Mouse (Mus musculus) spleen, postnatal 14 days (tissue): ENCODE measurements around the gene Plekha5.
A peak's percentile ranks its signal among the peaks of the same experiment; 100 is the strongest.

Experiments used
- DNase-seq, 2 experiments: peaks; one replicate each; pipeline ENCODE4 v3.0.0; 2021 to 2022; ENCODE audit warnings: low spot score in 2 of 2

Plekha5 gene

DNA sequence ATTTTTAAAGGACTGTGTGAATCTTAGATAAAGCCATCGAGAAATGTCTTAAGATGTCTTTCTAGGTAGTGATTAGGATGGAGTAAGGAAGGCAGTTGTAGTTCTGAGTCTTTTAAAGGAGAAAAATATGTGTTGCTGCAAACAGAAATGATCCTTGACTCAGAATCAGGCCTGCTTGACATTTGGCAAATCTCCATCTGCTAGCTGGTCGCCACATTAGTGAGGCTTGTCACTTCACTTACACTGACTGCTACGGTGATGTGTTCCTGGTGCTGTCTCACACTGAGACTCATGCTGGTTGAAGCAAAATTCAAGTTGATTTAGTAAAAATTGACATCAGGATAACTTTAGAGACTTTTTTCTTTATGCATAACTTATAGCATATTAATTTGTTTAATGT, 32.0 kb downstream of the Plekha5 start:
- DNase-seq, result no peak

DNA sequence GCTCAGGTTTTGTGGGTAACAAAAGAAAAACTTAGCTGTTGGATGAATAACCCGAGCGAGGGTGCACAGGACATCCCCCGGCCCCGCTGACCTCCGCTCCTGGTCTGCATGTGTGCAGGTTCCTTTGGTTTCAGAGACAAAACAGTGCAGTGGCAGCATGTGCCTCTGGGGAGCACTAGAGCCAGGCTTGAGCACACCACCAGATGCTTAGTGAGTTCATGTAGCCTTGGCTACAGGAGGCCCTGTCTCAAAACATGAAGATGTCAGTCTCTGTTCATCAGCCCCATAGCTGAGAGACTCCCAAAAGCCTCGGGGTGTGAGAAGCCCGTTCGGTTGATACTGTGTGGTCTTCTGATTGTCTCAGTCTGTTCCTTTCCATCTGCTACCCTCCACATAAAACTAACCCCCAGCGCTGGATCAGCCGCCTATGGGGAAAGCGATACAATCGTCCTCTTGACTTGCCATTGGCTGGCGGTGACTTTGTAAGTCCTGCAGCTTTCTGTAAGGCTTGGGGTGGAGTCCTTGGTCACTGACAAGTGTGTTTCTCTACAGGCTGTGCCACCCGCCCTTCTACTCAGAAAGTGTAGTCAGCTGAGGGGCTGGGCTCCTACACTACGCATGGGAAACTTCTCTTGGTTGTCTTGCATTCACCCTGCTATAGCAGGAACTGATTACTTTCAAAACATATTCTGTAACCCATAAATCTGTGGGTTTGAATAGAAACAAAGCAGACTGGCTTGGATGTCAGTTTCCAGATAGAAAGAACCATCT, 32.7 kb downstream of the Plekha5 start:
- no peak for DNase-seq

DNA sequence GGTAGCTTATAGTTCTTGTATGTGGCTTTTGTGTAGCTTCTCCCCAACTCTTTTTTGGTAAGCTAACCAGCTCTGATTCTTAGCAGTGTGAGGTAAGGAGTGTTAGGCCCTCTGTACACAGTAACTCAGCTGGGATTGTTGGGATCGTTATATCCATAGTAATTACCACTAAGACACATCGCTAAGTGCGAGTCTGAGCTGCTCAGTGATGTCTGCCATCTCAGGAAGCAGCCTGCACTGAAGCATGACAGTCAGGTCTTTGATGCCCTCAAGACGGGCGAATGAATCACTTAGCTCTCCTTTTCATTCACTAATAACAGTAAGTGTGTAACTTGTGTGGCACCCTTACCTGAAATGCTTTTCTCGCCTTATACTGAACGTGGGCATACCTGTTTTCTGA, 36.5 kb downstream of the Plekha5 start:
- DNase-seq, result no peak

DNA sequence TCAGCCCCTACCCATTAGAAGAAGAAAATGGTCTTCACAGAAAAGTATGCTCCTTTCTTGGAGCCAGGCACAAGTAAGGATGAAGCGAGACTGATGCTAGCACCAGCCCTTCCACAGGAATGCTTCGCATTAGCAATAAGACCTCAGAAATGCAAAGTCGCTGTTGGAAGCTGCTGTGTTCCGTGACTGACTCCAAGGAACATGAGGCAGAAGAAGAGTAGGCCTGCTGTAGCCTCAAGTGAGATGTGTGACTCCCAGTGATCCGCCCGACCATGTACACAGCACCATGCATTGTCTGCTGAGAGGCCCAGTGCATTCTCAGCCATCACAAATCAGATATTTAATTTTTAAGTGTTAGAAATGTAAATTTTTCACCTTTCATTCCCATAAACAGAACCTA, 41.0 kb downstream of the Plekha5 start:
- DNase-seq, result no peak

GRCm38 (mm10) chr6:140465946-140466646, 42.2 kb downstream of the Plekha5 start:
- DNase-seq, result no peak

GRCm38 (mm10) chr6:140466841-140467240, 43.0 kb downstream of the Plekha5 start:
- no peak for DNase-seq

- no peak for DNase-seq
Measured at GRCm38 (mm10) chr6:140467851-140468250, 44.0 kb downstream of the Plekha5 start.

DNA sequence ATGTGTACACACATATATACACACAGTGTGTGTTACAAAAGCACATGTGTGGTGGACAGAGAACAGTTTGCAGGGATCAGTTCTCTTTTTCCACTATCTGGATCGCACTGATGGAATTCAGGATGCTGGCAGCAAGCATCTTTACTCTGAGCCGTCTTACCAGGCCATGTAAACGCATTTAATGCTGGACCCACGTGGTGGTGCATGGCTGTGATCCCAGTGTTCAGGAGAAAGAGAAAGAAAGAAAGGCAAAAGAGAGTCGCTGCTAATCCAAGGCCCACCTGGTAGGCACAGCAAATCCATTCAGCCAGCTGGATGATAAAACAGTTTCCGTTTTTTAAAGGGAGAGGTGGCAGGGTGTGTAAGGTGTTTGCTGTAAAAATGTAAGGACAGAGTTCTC, 45.9 kb downstream of the Plekha5 start:
- DNase-seq, result no peak

- DNase-seq, result no peak
Measured at GRCm38 (mm10) chr6:140471751-140472150, 47.9 kb downstream of the Plekha5 start.

GRCm38 (mm10) chr6:140472345-140472744, 48.5 kb downstream of the Plekha5 start:
- DNase-seq, result peak in 1 of 2 experiments; percentile 15

- DNase-seq, result no peak
Measured at GRCm38 (mm10) chr6:140475393-140476087, 51.7 kb downstream of the Plekha5 start.

- DNase-seq, result no peak
Measured at GRCm38 (mm10) chr6:140476981-140477380, 53.1 kb downstream of the Plekha5 start.

GRCm38 (mm10) chr6:140478031-140478430, 54.2 kb downstream of the Plekha5 start:
- DNase-seq, result no peak

- no peak for DNase-seq
Measured at GRCm38 (mm10) chr6:140478943-140479342, 55.1 kb downstream of the Plekha5 start.

DNA sequence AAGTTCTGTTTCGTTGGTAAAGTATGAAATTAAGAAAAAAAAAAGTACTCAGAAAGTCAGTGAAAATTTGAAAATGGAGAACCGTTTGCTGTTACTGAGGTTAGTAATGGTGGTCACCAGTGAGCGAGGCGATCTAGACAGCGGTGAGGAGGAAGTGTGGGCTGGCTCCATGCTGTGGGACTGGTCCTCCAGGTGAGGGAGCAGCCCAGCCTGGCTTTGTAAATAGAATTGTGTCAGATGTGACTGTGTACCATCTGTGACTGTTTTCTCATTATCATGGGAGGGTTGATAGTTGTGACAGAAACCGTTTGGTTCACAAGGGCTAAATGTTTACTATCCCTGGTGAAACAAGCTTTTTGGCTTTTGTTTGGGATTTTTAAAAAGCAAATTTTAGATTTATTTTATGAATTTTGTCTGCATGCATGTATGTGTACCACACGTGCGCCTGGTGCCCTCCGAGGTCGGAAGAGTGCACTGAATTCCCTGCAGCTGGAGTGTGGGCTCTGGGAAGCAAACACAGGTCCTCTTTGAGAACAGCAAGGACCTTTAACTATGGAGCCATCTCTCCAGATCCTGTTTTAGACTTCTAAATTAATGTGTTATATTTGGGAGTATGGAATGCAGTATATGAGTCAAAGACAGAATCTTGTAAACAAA, 56.7 kb downstream of the Plekha5 start:
- no peak for DNase-seq

GRCm38 (mm10) chr6:140481701-140482460, 58.0 kb downstream of the Plekha5 start:
- no peak for DNase-seq

GRCm38 (mm10) chr6:140484170-140484569, 60.3 kb downstream of the Plekha5 start:
- DNase-seq, result no peak

DNA sequence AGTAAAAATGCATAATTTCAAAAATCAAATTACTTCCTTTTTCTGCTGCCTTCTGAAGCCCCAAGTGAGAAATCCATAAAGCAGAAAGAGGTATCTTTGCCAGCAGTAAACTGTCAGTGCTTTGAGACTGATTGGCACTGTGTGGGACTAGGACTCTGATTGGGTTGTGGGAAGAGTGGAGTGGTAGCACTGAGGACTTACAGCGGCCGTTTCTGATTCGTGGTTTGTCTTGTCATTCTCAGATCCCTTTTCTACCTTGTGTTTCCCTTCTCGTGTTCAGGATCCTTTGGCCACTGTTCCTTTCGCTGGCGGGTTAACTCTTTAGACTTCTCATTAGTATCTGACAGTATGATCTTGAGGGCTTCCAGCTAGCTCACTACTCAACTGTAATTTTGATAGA, 61.8 kb downstream of the Plekha5 start:
- DNase-seq, result no peak

- no peak for DNase-seq
Measured at GRCm38 (mm10) chr6:140486685-140487084, 62.8 kb downstream of the Plekha5 start.

DNA sequence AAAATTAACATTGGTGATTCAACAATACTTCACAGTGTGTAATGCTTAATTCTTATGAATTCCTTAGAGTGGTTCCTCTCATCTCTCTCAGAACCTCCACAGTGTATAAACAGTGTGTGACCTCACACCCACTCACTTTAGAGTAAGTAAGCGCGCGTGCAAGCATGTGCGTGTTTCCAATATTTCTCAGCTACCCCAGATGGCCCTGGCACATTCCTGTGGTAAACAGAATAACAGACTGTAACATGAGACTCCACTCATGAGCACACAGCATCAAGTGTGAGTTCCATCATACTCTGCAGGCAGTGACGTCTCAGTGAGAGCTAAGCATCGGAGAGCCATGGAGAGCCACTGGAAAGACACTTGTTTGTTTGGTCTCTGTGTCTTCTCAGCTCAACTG, 63.6 kb downstream of the Plekha5 start:
- DNase-seq, result no peak

DNA sequence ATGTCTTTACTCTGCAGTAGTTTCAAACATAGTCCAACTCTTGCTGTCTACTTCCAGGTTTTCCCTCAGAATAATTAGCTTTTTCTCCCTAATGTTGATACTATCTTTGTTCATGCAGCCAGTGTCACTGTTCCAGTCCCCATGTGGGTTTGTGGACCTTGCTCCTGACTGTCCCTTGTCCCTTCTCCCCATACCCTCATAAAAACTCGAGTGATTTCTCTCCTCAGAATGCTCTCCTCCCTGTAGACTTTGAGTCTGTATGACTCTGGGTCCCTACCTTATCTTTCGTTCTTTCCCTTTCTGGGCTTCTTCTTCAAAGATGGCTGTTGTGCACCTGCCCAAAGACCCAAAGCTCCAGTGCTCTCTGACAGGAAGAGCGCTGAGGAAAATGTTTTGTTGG, 64.8 kb downstream of the Plekha5 start:
- DNase-seq, result no peak
